Mouse (Mus musculus) intestine, embryonic 14.5 days (tissue): ENCODE results near the gene Cdk10. TPM values are rescaled to one million over a fixed set of nuclear protein-coding genes. Genes with fewer than 3 reads are reported as not detected.

ENCODE experiments used
- polyA plus RNA-seq: library from polyadenylated mRNA; unstranded; fragments of >200 nt; fragmentation: Nextera tagmentation; extraction: Ambion mirVana; gene quantifications from 2 replicates; pipeline ENCODE4 v1.2.1, GENCODE M21; 2014

Gene Cdk10
- polyA plus RNA-seq, 1 experiment from 2014 or later, result 31.1 TPM

Other genes starting within 250 kb of the Cdk10 start
- 45.9 and 47.4 TPM in 2 replicates for gene Ankrd11, start 182.6 kb upstream of the Cdk10 start, polyA plus RNA-seq
- gene Spg7, start 161.9 kb upstream of the Cdk10 start, polyA plus RNA-seq, result 46.0 and 47.2 TPM in 2 replicates
- gene Rpl13, start 122.5 kb upstream of the Cdk10 start, polyA plus RNA-seq, result 1,906 and 1,976 TPM in 2 replicates
- 0.70 and 0.85 TPM in 2 replicates for gene Cpne7, start 107.5 kb upstream of the Cdk10 start, polyA plus RNA-seq
- 17.5 and 18.7 TPM in 2 replicates for gene Sult5a1, start 66.5 kb upstream of the Cdk10 start, polyA plus RNA-seq
- gene Dpep1, start 38.6 kb upstream of the Cdk10 start, polyA plus RNA-seq, result 0.28 and 1.3 TPM in 2 replicates
- gene Chmp1a, start 12.1 kb upstream of the Cdk10 start, polyA plus RNA-seq, result 107 and 110 TPM in 2 replicates
- 3.1 and 3.3 TPM in 2 replicates for gene Spata33, start 12.0 kb upstream of the Cdk10 start, polyA plus RNA-seq
- 3.7 and 4.6 TPM in 2 replicates for gene Spata2l, start 11.4 kb downstream of the Cdk10 start, polyA plus RNA-seq
- gene Zfp276, start 29.4 kb downstream of the Cdk10 start, polyA plus RNA-seq, result 20.5 and 25.5 TPM in 2 replicates
- 23.2 and 25.9 TPM in 2 replicates for gene Vps9d1, start 29.5 kb downstream of the Cdk10 start, polyA plus RNA-seq
- 29.8 and 32.0 TPM in 2 replicates for gene Fanca, start 93.7 kb downstream of the Cdk10 start, polyA plus RNA-seq
- gene Spire2, start 107.9 kb downstream of the Cdk10 start, polyA plus RNA-seq, result 1.8 and 2.9 TPM in 2 replicates
- gene Tcf25, start 148.9 kb downstream of the Cdk10 start, polyA plus RNA-seq, result 164 and 170 TPM in 2 replicates
- not detected in 2 replicates for gene Mc1r, start 182.3 kb downstream of the Cdk10 start, polyA plus RNA-seq
- gene Tubb3, start 186.6 kb downstream of the Cdk10 start, polyA plus RNA-seq, result 98.5 and 103 TPM in 2 replicates
- 32.6 and 36.6 TPM in 2 replicates for gene Def8, start 198.7 kb downstream of the Cdk10 start, polyA plus RNA-seq